Mouse (Mus musculus): ENCODE measurements around the gene Gm44805.

The Gm44805 gene

DNA sequence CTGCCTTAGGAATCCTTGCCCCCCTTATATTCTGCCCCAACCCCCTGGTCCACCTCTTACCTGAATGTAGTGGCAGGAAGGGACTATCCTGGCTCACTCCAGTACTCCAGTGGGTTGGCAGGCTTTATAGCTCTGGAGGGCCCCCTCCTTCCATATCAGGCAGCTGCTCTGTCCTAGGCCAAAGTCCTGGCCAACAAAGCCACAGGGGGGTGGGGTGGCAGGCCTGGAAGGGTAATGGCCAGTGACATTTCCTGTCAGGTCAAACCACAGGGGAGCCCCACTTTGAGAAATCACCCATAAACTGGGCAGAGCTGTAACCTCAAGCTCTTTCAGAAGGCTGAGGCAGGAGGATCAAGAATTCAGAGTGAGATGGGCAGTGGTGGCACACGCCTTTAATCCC is 4.6 kb downstream of the Gm44805 start:
- no peak for DNase-seq

DNA sequence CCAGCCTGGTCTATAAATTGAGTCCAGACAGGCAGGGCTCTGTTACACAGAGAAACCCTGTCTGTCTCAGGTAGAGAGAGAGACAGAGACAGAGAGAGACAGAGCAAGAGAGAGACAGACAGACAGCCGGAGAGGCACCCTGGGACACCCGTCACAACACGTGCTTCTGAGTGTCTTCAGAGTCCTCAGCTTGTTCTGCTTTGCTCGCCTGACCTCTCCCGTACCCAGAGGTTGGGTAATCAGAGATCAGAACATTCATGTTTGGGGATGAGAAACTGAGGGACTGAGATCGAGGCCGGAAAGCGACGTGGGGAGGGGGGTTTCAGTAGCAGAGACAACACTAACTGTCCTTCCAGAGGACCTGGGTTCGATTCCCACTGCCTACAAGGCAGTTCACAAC is 5.4 kb downstream of the Gm44805 start:
- DNase-seq, result no peak

DNA sequence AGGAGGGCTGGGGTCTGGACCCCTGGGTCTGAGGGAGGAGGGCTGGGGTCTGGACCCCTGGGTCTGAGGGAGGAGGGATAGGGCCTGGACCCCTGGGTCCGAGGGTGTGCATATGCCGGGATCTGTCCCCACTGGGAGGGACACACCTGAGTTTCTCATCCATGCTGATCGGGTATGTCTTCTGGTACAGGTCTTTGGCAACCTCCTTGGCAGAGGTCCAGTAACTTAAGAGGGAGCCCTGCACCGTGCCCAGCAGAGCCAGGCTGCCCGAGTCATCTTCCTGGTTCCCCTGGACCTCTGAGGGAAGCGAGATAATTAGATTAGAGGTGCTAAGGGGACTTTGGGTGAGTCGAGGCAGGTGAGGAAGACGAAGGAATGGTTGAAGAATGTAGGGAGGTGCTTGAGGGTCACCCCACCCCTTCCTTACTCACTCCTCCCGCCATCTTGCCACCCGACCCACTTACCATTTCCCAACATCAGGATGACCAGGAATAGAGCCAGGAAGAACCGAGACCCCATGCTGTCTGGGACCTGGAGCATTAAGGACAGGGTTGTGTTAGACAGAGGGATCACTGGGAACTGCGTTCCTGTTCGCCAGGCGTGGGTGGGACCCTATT is 8.0 kb downstream of the Gm44805 start:
- DNase-seq, result no peak

DNA sequence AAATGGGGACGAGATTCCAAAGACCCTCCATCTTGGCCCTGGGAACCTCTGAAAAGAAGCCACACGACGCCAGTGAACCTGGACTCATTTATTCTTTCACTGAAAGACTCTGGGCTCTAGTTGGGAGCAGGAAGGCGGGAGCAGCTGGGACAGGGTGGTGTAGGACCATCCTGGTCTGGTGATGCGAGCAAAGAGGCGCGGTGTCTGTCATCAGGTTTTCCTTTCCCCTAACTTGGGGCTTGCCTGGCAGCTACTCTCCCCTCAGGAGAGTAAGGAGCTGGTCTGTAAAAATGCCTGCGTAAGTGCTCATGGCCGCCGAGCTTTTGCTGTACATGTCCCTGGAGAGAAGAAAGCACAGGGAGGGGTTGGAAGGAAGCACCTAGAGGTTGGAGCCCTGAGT is 9.7 kb downstream of the Gm44805 start:
- DNase-seq, result no peak

DNA sequence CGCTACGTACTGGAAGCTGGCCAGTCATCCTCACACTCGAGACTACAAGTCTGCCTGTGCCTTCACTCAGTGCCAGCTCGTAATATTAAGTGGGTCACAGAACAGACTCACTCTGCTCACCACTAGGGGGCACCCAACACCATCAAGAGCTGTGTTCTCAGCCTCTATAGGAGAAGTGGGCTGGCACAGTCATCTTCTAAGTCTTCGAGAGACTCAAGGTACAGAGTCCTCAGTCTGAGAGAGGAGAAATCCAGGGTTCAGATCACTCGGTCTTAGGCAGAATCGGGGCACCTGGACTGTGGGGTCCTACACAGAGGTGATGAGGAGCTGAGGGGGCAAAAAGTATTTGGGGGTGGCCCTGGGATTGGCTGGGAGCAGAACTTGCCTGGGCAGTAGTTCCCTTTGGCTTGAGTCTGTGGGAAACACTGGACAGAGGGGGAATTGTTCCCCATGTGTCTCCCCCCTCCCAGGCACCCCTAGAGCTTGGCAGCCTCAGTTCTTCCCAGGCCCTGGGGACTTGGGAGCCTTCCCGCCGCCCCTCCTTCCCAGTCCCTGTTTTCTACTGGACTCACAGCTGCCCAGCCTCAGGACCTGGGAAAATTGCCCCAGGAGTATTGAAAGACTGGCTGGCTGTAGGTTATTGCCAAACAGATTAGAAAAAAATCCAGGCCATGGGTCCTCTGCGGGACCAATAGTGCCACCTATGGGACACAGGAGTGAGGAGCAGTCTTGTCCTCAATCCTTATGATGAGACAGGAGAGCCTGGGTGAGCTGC is 12.1 kb downstream of the Gm44805 start:
- DNase-seq, result peak; percentile 93 to 95

DNA sequence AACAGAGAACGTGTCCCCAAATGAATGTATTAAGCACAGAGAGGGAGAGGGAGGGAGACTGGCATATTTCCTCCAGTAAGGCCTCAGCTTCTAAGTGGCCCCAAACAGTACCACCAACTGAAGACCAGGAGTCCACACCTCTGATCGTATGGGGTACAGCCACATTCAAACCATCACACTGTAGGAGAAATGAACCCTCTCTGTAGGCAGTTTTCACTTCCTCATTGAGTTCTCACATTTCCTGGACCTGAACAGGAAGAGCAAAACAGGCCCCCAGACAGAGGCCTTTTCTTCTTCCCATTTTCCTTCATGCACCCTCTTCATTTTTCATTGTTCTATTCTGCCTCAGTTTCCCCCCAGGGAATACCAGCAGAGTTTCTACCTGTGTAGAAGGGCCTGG is 13.8 kb downstream of the Gm44805 start:
- no peak for DNase-seq

DNA sequence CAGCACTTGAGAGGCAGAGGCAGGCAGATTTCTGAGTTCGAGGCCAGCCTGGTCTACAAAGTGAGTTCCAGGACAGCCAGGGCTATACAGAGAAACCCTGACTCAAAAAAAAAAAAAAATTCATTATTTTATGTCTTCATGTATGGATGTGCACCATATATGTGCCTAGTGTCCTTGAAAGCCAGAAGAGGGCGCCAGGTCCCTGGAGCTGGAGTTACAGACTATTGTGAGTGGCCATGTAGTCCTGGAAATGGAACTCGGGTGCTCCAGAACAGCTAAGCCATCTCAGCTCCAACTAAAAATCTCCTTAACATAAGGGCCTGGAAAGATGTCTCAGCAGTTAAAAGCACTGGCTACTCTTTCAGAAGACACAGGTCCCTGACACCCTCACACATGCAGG is 14.5 kb downstream of the Gm44805 start:
- peak in 1 of 2 experiments; percentile 32 for DNase-seq

DNA sequence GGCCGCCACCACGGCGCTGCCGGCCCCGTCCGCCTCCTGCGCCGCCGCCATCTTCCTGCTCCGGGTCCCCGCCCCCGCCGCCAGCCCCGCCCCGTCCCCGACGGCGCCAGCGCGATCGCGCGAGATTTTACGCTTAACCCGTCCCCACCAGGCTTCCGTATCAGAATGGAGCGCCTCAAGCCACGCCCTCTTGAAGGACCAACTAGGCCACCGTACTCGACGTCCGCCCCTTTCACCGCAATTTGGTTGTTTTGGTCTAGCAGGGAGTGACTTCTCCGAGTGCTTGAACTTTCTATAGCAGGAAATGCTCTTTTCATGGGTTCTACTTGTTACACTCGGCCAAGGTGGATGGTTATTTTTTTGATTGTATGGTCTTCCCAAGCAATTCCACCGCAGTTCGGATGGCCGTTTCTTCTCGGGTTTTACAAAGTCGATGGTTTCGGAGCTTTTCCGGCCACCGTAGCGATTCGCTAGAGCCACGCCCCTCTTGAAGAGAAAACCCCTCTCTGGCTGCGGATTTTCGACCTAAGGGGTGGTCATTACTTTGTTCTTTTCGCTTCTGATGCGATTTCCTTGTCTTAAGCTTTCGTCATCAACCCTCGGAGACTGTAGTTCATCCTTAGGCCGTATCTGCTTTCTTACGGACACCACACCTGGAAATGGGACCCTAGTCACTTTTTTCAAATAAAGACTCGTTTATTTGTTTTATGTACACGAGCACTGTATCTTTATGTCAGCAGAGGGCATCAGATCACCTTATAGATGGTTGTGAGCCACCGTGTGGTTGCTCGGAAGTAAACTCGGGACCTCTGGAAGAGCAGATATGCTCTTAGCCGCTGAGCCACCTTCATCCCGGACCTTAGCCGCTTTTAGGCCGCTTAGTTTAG is 16.0 kb downstream of the Gm44805 start, which contains the start of gene Clptm1:
Gene Clptm1, minus strand, starts transcription at position 79 of the 887 bp plus-strand sequence.
- peak; percentile 97 to 98 for DNase-seq

DNA sequence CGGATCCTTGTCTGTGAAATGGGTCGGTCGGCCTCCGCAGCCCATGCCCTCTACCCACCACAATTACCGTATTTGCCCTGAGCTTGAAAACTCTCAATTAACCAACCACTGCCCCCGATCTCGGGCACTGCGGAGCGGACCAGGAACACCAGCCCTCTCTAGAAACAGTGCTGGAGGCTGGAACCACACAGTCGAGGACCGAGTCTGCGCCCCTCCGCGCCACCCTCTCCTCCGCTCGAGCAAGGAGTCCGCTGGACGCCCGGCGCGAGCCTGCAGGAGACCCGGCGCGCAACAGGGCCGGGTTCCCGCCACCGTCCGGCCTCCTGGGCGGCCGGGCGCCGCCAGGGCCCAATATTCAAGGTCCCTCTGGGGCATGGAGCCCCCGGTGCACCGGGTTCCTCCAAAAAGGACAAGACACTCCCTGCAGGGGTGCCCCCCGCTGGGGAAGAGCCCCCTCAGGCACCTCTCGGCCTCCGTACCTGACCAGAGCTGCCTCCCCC is 16.7 kb downstream of the Gm44805 start:
- DNase-seq, result no peak

DNA sequence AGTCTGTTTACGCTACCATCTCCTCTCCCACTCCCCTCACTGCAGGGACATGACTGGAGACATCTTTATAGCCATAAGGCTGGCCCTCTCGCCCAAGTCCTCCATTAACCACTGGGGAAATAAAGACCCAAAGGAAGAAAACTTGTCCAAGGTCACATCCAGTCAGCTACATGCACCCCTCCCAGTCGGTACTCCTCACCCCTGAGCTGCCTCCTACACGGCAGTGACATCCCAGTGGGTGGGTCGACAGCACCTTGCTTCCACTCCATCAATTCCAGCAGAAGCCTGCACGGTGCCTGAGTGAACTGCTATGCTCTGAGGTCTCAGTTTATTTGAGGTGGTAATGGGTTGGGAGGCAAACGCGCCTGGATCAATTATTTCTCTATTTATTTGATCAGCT is 17.3 kb downstream of the Gm44805 start:
- DNase-seq, result no peak

DNA sequence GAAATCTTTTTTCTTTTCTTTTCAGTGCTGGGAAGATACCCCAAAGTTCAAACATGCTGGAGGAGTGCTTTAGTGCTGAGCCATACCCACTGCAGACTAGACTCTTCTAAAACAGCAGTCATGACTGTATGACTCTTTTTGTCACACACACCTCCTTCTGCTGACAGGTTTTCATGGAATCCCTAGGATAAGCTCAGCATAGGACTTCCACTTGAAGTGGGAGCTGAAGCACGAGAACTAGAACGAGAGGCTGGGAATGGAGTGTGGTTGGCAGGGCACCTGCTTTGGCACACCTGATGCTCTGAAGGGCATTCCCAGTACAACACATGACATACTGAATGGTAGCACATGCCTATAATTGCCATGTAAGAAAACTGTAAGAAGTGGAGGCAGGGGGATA is 28.6 kb downstream of the Gm44805 start:
- DNase-seq, result no peak

DNA sequence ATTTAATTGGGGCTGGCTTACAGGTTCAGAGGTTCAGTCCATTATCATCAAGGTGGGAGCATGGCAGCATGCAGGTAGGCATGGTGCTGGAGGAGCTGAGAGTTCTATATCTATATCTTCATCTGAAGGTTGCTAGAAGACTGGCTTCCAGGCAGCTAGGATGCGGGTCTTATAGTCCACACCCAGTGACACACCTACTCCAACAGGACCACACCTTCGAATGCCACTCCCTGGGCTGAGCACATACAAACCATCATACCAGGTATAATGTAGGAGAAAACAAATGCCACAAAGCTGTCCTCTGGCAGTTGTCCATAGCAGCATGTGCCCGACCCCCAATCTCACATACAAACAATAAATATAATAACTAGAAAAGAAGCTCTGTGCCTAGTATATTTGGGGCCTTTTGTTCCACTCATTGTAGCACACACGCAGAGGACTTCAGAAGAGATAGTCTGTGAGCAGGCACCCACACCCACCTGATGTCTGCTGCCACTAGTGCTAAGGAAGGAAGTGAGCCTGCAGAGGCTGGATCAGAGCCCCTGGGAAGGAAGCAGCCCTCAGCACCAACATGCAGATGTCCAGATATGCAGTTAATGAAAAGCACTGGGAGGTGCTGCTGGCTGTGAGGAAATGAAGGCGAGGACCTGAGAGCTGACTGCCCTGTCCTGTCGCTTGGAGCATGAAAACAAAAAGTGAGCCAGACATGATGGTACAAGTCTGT is 30.0 kb downstream of the Gm44805 start:
- peak in 1 of 2 experiments; percentile 32 for DNase-seq

DNA sequence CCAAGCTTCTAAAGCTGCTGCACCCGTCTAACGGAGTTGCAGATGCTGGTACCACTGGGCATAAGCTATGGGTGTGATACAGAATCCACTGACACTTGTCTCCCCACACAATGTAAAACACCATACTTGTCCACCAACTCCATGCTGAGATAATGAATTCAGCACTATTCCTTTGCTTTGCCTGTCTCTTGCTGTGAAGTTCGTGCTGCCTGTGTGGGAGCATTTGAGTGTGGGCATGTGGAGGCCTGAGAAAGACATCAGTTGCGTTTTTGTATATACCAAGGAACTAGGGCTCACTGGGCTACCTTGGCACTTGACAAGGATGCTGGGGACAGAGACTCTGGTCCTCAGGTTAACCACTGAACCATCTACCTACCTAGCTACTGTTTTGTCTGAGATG is 40.0 kb downstream of the Gm44805 start:
- DNase-seq, result no peak

DNA sequence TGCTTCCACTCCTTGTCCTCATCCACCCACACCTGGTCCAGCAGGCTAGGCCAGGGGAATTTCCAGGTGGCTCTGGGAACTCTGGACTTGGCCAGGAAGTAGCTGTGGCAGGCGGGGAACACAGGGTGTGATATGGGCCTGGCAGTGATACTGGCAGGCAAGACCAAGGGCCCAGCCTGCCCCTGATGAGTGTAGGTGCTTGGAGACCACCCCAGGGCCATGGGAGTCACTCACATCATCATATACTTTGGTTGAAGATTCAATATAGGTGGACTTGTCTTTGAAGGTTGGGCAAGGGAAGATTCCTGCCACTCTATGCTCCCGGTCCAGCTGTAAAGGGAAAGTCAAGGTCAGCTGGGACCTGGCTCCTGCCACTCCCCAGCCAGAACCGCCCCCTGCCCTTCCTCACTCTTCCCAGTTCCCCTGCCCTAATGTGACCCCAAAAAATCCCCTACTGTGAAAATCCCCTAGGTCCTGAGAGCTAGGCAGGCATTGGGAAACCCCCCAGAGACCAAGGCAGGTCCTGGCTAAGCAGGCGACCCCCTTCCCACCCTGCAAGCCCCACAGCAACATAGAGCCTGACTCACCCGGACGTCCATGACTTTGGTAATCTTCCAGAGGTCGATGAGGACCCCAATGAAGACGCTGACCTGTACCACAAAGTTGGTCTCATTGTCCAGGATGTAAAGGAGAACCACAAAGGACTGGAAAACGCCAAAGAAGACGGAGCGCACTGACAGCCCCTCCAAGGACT is 46.0 kb downstream of the Gm44805 start:
- DNase-seq, result no peak

DNA sequence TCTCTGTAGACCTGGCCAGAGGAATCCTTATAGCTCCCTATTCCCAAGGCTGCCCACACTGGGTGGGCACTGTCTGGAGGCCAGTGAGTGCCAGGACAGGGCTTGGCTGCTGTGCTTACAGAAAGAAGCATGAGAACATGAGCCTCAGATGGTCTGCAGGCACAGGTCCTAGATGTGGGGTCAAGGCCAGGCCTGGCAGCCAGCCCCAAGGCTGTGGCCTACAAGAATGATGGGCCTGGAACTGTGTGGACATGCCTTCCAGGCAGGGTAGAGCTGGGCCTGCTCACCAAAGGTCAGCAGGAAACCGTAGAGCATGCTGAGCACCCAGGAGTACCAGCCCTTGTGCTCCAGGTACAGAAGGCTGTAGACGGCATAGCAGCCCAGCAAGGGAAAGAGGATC is 46.6 kb downstream of the Gm44805 start:
- DNase-seq, result no peak

DNA sequence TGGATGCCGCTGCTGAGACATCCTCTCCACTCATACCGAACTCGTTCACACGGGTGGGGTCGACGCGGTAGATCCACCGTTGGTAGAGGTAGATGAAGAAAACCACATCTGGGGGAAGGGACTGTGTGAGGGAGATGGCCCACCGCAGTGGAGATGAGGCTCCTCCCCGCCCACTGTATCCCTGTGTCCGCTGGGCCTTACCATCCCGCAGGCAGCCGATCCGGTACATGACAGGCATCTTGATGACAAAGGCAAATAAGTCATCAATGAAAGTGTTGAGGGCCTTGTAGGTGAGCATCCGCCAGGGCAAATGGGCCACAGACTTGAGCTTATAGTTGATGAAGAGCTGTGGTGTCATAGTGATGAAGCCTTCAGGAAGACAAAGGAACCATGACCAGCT is 47.4 kb downstream of the Gm44805 start:
- DNase-seq, result no peak

DNA sequence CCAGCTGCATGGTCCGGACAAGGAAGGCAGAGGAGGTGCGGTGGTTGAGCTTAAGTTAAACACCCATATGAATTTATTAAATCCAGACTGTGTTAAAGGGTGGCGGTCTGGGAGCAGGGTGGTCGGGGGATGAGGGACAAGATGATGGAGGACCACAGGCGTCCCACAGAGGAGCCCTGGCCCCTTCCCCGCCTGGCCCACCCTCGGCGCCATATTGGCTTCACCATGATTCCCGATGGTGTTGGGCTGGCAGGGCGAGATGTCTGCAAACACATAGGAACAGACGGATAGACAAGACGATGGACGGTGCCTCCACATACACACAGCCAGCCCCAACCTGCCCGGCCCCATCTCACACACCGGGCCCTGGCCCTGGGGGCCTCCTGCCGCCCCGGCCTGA is 48.0 kb downstream of the Gm44805 start:
- DNase-seq, result no peak

DNA sequence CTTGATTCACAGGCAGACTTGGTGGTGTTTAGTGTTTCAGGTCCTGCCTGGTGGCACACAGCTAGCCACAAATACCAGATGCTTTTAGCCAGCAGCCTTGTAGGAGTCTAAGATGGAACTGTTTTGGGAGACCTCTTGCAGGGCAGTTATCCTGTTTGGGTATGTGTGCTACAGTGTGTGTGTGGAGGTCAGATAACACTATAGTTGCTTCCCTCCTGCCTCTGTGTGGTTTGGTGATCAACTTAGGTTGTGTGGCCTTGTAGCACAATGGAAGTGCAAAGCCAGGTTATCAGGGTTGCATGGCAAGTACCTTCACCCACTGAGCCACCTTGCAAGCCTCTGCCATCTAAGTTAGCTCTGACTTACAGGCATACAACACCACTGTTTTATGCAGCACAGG is 48.5 kb downstream of the Gm44805 start:
- no peak for DNase-seq

DNA sequence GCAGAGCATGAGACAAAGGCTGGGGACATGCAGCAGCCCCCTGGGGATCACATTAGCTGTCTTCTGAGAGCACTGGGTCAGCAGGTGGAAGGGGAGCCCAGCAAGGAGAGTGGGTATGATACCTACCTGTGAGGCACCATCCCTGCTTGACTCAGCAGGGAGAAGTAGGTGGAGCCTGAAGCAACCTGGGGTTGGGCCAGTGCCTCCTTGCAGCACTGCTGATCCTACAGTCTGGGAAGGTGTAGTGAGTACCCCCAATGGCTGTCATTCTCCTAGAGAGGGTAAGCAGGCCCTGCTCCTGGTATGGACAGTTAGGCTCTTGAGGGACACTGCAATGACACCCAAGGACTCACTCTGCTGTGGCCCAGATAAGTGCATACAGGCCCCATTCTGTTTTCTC is 48.9 kb downstream of the Gm44805 start:
- DNase-seq, result no peak

DNA sequence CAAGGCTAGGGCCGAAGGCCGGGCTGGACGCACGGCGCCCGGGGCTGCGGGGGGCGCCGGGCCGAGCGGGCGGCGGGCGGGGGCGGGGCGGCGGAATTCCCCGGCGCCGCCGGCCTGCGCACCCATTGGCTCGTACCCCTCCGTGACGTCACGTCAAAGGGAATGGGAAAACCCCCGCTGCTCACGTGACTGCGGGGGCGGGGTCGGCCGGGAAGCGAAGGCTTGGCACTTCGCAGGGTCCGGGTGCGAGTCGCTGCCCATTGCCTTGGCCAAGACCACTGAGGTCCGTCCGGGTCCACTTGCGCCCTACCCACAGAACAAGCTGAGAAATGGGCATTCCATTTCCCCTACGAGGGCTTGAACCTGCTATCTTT is 51.9 kb downstream of the Gm44805 start, which contains the start of gene Relb:
Gene Relb, minus strand, starts transcription at position 78 of the 374 bp plus-strand sequence.
- peak; percentile 95 to 97 for DNase-seq

DNA sequence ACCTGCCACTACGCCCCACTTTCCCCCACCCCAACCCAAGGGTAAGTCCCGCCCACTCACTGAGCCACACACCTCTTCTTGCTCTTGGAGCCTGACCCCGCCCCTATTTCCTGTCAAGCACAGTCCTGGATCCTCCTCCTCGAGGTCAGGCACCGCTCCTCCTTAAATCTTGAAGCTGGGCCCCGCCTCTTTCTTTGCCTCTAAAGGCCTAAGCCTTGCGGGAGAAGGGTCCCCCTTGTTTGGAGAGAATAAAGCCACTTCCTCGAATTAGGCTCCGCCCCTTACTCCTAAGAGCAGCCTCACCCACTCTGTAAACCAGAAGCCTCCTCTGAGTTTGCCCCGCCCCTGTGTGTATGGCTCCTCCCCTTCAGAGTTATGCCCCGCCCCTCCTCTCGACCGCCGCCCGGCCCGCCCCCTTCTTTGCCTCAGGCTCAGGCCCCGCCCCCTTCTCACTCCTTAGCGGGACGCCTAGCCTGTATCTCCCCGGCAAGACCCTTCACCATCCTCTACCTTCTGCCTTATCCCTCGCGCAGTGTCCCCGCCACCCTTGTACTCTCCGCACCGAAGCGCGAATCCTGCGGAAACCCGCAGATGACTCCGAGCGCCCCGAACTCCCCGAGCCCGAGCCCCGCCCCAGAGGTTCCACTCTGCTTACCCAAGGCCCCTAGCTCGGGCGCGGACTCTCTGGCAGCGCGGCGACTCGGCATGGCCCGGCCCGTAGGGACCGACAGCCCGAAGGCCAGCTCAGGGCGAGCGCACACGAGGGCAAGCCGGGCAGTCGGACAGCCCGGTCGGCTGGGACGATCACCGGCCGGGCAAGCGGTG is 52.5 kb downstream of the Gm44805 start:
- peak; percentile 98 for DNase-seq

All from kidney, postnatal 4 days (tissue).